Mouse (Mus musculus) central nervous system, embryonic 14 days (tissue): ENCODE results near the gene Zfp637. TPM values are rescaled to one million over a fixed set of nuclear protein-coding genes. Genes with fewer than 3 reads are reported as not detected.

Source experiments
- polyA plus RNA-seq: library from polyadenylated mRNA; depleted of rRNA; stranded (reverse); fragments of >200 nt; gene quantifications from 2 replicates; pipeline ENCODE4 v1.2.3, GENCODE M21; 2012; rRNA removed

Gene Zfp637
- polyA plus RNA-seq, result 87.2 and 106 TPM in 2 replicates

GRCm38 (mm10) chr6:117840686-117841510 lies at the start of gene Zfp637:
Gene Zfp637, plus strand, starts transcription at chr6:117841180.

DNA sequence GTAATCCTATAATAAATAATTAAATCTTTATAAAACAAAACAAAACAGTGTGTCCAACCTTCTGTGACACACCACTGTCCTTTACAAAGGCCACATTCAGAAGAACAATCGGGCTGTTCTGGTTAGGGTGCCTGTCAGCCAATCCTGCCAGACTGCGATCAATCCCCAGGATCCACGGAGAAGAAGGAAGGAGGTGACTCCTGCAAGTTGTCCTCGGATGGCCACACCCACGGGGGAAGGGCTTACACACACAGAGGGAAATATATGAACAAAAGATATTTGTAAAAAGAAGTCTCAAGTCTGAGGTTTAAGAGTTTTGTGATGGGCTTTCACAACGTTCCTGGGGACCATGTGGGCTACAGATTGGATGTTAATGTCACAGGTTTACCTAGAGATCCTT lies 20.9 kb downstream of the Zfp637 start, which contains the start of gene Zfp239:
Zfp239 (plus strand) TSS at position 253 of the 400 bp plus-strand sequence.

Other genes with a start within 250 kb of the Zfp637 start
- 7.9 and 8.0 TPM in 2 replicates for gene Zfp239, start 20.9 kb downstream of the Zfp637 start, polyA plus RNA-seq
- gene Hnrnpf, start 59.1 kb downstream of the Zfp637 start, polyA plus RNA-seq, result 303 and 306 TPM in 2 replicates
- not detected in 2 replicates for gene Fxyd4, start 96.5 kb downstream of the Zfp637 start, polyA plus RNA-seq
- gene Rasgef1a, start 170.3 kb downstream of the Zfp637 start, polyA plus RNA-seq, result 4.6 and 4.9 TPM in 2 replicates